Mouse (Mus musculus): Measurements from ENCODE around the gene Itga3.

Itga3 gene

DNA sequence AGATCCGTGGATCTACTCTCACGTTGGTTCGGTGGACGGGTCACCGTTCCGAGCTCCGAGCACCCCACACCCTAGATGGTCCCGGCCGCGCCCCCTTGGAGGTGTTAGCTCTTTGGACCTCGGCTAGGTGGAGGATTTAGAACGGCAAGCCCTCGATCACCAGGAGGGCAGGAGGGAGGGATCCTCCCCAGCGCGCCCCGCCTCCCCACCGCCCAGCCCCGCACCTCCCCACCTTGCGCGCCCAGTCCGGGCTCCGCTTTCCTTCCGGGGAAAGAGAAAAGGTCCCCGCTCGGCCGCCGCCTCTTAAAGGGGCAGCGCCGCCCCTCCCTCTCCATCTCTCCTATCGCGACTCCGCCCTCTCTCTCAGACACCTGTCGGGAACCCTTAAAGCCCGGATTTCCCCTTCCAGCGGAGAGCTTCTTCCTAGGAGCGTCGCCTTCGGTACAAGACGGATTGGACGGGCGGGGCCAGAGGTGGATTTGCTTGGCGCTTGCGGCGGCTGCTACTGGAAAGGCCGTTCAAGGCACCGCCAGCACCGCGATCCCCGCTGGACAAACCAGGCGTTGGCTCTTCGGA lies at the start of gene Itga3:
Gene Itga3 (minus strand): TSS at position 266 of the 576 bp plus-strand sequence.
- in situ Hi-C loops (cut with MboI, MseI) = no loop called here

- in situ Hi-C loops (cut with MboI, MseI) = no loop called here
Measured at GRCm38 (mm10) chr11:95125366-95125948, 48.9 kb upstream of the Itga3 start.

DNA sequence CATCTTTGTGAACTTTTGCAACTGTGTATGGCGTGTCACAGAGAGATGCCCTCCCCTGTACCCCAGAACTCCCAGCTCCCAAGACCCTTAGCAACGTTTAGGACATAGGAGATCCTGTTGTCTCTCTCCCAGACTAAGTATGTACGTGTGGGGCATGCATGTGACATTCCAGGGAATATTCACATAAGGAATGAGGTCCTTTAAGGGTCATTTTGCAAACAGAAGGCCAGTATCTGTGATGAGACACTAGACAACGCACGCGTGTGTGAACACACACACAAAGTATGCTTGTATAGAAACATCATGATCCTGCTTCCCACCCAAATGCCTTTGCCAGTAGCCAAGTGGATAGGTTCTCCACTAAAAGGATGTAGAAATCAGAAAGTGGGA lies 45.5 kb upstream of the Itga3 start:
- in situ Hi-C loops (cut with MboI, MseI) = loop anchor here (5.0 kb wide), 3 partner anchors 110 to 410 kb away; no protein-coding TSS in a partner anchor

- in situ Hi-C loops (cut with MboI, MseI) = loop anchor here (5.0 kb wide), 3 partner anchors 111 to 411 kb away; no protein-coding TSS in a partner anchor
Measured at GRCm38 (mm10) chr11:95121161-95122099, 44.8 kb upstream of the Itga3 start.

- in situ Hi-C loops (cut with MboI, MseI) = loop anchor here (5.0 kb wide), 3 partner anchors 112 to 412 kb away; no protein-coding TSS in a partner anchor
Measured at GRCm38 (mm10) chr11:95120633-95121020, 44.0 kb upstream of the Itga3 start.

- in situ Hi-C loops (cut with MboI, MseI) = loop anchor here (5.0 kb wide), 3 partner anchors 112 to 412 kb away; no protein-coding TSS in a partner anchor
Measured at GRCm38 (mm10) chr11:95119990-95120632, 43.5 kb upstream of the Itga3 start, which contains the start of gene Dlx3. TSS of gene Dlx3 (plus strand) at chr11:95120119.

GRCm38 (mm10) chr11:95118505-95118904 lies 41.9 kb upstream of the Itga3 start:
- in situ Hi-C loops (cut with MboI, MseI) = no loop called here

GRCm38 (mm10) chr11:95117030-95117429 lies 40.4 kb upstream of the Itga3 start:
- in situ Hi-C loops (cut with MboI, MseI) = no loop called here

GRCm38 (mm10) chr11:95110081-95110480 lies 33.5 kb upstream of the Itga3 start:
- in situ Hi-C loops (cut with MboI, MseI) = no loop called here

DNA sequence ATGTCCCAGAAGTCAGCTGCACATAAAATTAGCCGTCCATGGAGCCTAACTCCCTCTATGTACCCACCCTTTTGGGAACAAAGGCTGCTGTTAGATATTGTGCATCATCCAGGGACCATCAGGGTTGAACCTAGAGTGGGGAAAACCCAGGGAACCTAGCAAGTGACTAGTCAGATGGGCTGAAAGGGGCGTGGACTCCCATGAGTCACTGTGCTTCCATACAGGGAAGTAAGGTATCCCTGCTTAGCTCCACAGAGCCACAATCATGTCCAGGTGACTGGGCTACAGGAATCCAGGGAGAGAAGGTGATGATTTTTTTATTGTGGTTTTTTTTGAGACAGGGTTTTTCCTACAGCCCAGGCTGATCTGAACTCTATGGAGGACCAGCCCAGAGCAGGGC lies 32.4 kb upstream of the Itga3 start:
- in situ Hi-C loops (cut with MboI, MseI) = loop anchor here (5.0 kb wide), 1 partner anchor 37 kb away; no protein-coding TSS in a partner anchor

DNA sequence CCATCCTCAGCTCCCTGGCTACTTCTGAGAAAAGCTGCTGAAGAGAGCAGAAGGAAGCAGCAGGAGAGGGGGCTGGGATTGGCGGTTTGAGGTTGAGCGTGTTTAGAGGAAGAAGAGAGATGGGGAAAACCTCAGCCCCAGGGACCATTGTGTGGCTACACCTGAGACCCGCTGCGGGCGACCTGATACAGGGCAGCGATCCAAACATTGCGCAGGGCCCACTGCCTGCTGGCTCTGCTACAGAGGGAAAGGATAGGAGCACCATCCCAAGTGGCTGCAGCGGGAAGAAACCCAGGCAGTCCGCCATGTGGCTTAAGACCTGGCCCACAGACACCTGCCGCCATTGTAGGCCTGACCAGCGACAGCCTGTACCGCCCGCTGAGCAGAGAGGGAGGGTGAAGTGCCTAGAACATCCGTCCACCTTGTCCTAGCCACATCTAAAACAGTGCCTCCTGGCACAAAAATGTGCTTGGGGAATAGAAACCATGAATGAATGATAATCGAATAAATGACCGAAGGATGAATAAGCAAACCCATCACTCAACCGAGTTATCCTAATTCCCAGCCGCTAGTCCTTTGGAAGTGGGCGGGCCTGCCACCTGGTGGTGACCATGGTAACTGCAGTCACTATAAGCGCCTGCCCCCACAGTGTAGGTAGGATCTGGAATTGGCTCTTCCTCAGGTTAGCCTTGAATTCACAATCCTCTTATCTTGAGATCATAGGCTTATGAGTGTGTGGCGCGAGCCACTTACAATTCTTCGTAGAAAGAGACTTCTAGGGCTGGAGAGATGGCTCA lies 30.0 kb upstream of the Itga3 start:
- in situ Hi-C loops (cut with MboI, MseI) = loop anchor here (5.0 kb wide), 1 partner anchor 34 kb away; no protein-coding TSS in a partner anchor

DNA sequence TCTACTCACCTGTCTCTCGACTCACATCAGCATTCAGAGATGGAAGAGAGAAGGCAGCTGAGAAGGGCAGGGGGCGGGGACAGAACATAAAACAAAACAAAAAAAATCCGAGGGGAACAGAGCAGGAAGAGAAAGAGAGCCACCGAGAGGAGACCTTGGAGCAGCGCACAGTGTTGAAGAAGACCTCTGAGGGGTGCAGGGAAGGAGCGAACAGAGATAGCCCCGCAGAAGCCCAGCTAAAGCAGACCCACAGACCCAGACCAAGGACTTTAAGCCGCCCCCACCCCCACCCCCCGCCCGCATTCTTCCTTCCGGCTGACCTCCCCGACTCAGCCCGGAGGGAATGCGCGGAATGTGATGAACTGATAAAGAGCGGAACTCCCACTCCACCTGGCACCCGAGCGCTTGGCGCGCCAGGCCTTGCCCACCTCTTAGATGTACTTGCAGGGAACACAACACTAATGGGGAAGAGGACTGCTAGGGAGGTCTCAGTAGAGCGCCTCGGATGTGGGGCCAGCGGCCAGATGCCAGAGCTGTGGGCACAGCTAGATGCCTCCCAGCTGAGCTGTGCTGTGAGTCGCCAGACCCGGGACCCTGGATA lies 28.8 kb upstream of the Itga3 start:
- in situ Hi-C loops (cut with MboI, MseI) = loop anchor here (5.0 kb wide), 1 partner anchor 33 kb away; no protein-coding TSS in a partner anchor

GRCm38 (mm10) chr11:95104266-95104665 lies 27.7 kb upstream of the Itga3 start:
- in situ Hi-C loops (cut with MboI, MseI) = no loop called here

- in situ Hi-C loops (cut with MboI, MseI) = no loop called here
Measured at GRCm38 (mm10) chr11:95102161-95102904, 25.7 kb upstream of the Itga3 start.

GRCm38 (mm10) chr11:95101071-95101788 lies 24.6 kb upstream of the Itga3 start:
- in situ Hi-C loops (cut with MboI, MseI) = no loop called here

GRCm38 (mm10) chr11:95100393-95100792 lies 23.8 kb upstream of the Itga3 start:
- in situ Hi-C loops (cut with MboI, MseI) = no loop called here

DNA sequence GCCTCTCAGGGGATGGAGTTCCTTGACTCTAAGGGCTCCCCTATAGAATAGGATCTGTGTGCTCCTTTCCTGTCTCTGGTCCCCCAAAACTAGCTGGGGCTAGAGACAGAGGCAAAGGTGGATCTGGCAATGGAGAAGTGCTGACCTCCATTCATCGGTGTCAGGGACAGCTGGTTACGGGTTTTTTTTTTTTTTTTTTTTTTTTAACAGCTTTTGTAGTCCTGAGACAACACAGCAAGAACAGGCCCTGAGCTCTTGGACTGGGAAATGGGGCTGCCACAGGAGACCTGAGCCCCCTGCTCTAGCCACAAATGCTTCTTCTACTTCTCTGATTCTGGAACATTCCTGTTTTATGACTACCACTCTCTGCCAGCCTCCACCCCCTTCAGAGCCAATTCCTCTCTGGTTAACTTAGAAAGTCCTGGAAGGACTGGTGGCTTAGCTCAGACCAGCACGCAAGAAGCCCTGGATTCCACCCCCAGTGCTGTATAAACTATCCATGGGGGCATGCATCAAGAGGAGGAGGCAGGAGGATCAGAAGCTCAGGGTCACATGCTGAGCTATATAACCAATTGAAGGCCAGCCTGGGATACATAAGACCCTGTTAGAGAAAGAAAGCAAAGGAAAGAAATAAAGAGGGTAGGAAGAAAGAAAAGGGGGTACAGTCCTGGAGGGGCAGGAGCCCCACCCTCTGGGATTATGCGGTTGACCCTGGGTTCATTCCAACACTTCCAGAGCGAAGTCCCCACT lies 21.9 kb upstream of the Itga3 start:
- in situ Hi-C loops (cut with MboI, MseI) = no loop called here

- in situ Hi-C loops (cut with MboI, MseI) = no loop called here
Measured at GRCm38 (mm10) chr11:95097889-95098288, 21.3 kb upstream of the Itga3 start.
